Mouse (Mus musculus) cortical plate, adult 2 months (tissue): ENCODE data around the gene S1pr4.

Experiments used
- CTCF ChIP-seq: fragments of 200-500 bp; IDR thresholded peaks from 2 replicates; pipeline ENCODE4 v1.5.1; 2011; ENCODE audit warnings: mild to moderate bottlenecking, control low read depth, low read length; ENCODE audit not compliant: insufficient read depth; ENCODE audit errors: extremely low read depth
- POLR2A ChIP-seq: fragments of 200-500 bp; IDR thresholded peaks from 2 replicates; pipeline ENCODE4 v1.6.1; 2011; ENCODE audit warnings: mild to moderate bottlenecking, low read length, control low read depth; ENCODE audit not compliant: insufficient read depth; ENCODE audit errors: extremely low read depth

- TF ChIP-seq POLR2A (no peak), CTCF (no peak)
Observed at GRCm38 (mm10) chr10:81461673-81462414, 38.1 kb downstream of the S1pr4 start.
